Mouse (Mus musculus): Measurements from ENCODE around the gene Fdxacb1. TPM values are rescaled to one million over a fixed set of nuclear protein-coding genes. Genes with fewer than 3 reads are reported as not detected.

Fdxacb1 gene
- polyA plus RNA-seq, 1 experiment: 3.6 TPM

- Histone ChIP-seq H3K27me3 (ENCODE audit: control insufficient read depth, insufficient read depth, insufficient read length) (no peaks in the 10 kb centered on the region), H3K36me3 (ENCODE audit: control insufficient read depth, insufficient read depth) (no peaks in the 10 kb centered on the region)
- no peak for TF ChIP-seq MAX (IDR thresholded peaks at IDR 0.05; ENCODE audit: low read depth)
- TF ChIP-seq TCF3 (IDR thresholded peaks at IDR 0.05; ENCODE audit: insufficient read length, low read depth): no peak
- no peak for TF ChIP-seq TCF12 (IDR thresholded peaks at IDR 0.05; ENCODE audit: insufficient read depth, poor library complexity, severe bottlenecking)
- TF ChIP-seq MYOG (IDR thresholded peaks at IDR 0.05; ENCODE audit: control insufficient read depth in 1 of 3, insufficient read depth in 1 of 3, insufficient read length in 2 of 3, low read depth in 2 of 3): no peak
- no peak for TF ChIP-seq SRF (IDR thresholded peaks at IDR 0.05; ENCODE audit: control insufficient read depth, insufficient read length, low read depth)
- no peak for TF ChIP-seq E2F4 (IDR thresholded peaks at IDR 0.05; ENCODE audit: insufficient read depth)
- TF ChIP-seq POLR2A (IDR thresholded peaks at IDR 0.05; ENCODE audit: insufficient read length, low read depth): no peak
- no peak for TF ChIP-seq POLR2AphosphoS2 (IDR thresholded peaks at IDR 0.05; ENCODE audit: insufficient read length, low read depth)
- TF ChIP-seq REST (IDR thresholded peaks at IDR 0.05; ENCODE audit: insufficient read depth, insufficient read length): no peak
- no peak for TF ChIP-seq USF1 (IDR thresholded peaks at IDR 0.05; ENCODE audit: low read depth)
- TF ChIP-seq MYOD1 (IDR thresholded peaks at IDR 0.05; ENCODE audit: control insufficient read depth in 1 of 3, insufficient read length in 2 of 3, low read depth in 2 of 3): no peak
- TF ChIP-seq CEBPB (IDR thresholded peaks at IDR 0.05; ENCODE audit: insufficient read depth, poor library complexity, severe bottlenecking): no peak
Observed at GRCm38 (mm10) chr9:50816512-50816911, 48.5 kb downstream of the Fdxacb1 start.

GRCm38 (mm10) chr9:50818050-50818449 is 50.0 kb downstream of the Fdxacb1 start:
- Histone ChIP-seq H3K36me3 (ENCODE audit: control insufficient read depth, insufficient read depth) (no peaks in the 10 kb centered on the region), H3ac (ENCODE audit: control insufficient read depth, insufficient read length) (no peak overlapping the region), H3K4me3 (no peak overlapping the region), H3K79me2 (ENCODE audit: control insufficient read depth, insufficient read depth) (no peaks in the 10 kb centered on the region), H3K4me2 (ENCODE audit: low read depth) (no peak overlapping the region), H3K27me3 (ENCODE audit: control insufficient read depth, insufficient read depth, insufficient read length) (no peaks in the 10 kb centered on the region)
- no peak for TF ChIP-seq SRF (IDR thresholded peaks at IDR 0.05; ENCODE audit: control insufficient read depth, insufficient read length, low read depth)
- no peak for TF ChIP-seq REST (IDR thresholded peaks at IDR 0.05; ENCODE audit: insufficient read depth, insufficient read length)
- TF ChIP-seq POLR2AphosphoS2 (IDR thresholded peaks at IDR 0.05; ENCODE audit: insufficient read length, low read depth): no peak
- no peak for TF ChIP-seq POLR2A (IDR thresholded peaks at IDR 0.05; ENCODE audit: insufficient read length, low read depth)
- TF ChIP-seq E2F4 (IDR thresholded peaks at IDR 0.05; ENCODE audit: insufficient read depth): no peak
- TF ChIP-seq MAX (IDR thresholded peaks at IDR 0.05; ENCODE audit: low read depth): no peak
- TF ChIP-seq TCF12 (IDR thresholded peaks at IDR 0.05; ENCODE audit: insufficient read depth, poor library complexity, severe bottlenecking): no peak

More at GRCm38 (mm10) chr9:50816512-50816911, 48.5 kb downstream of the Fdxacb1 start:
- H3K4me2 ChIP-seq (ENCODE audit: low read depth): no peak overlapping the region
- H3ac ChIP-seq (ENCODE audit: control insufficient read depth, insufficient read length): no peak overlapping the region
- H3K4me3 ChIP-seq: no peak overlapping the region
- H3K79me2 ChIP-seq (ENCODE audit: control insufficient read depth, insufficient read depth): no peaks in the 10 kb centered on the region

GRCm38 (mm10) chr9:50819716-50820115 is 51.7 kb downstream of the Fdxacb1 start:
- Histone ChIP-seq H3K79me2 (ENCODE audit: control insufficient read depth, insufficient read depth) (no peaks in the 10 kb centered on the region), H3K4me2 (ENCODE audit: low read depth) (no peak overlapping the region), H3K36me3 (ENCODE audit: control insufficient read depth, insufficient read depth) (no peaks in the 10 kb centered on the region), H3K4me3 (no peak overlapping the region), H3K27me3 (ENCODE audit: control insufficient read depth, insufficient read depth, insufficient read length) (no peaks in the 10 kb centered on the region), H3ac (ENCODE audit: control insufficient read depth, insufficient read length) (no peak overlapping the region)
- TF ChIP-seq TCF3 (IDR thresholded peaks at IDR 0.05; ENCODE audit: insufficient read length, low read depth) (no peak), MYOD1 (IDR thresholded peaks at IDR 0.05; ENCODE audit: control insufficient read depth in 1 of 3, insufficient read length in 2 of 3, low read depth in 2 of 3) (no peak), MYOG (IDR thresholded peaks at IDR 0.05; ENCODE audit: control insufficient read depth in 1 of 3, insufficient read depth in 1 of 3, insufficient read length in 2 of 3, low read depth in 2 of 3) (no peak), CEBPB (IDR thresholded peaks at IDR 0.05; ENCODE audit: insufficient read depth, poor library complexity, severe bottlenecking) (no peak), POLR2AphosphoS2 (IDR thresholded peaks at IDR 0.05; ENCODE audit: insufficient read length, low read depth) (no peak), TCF12 (IDR thresholded peaks at IDR 0.05; ENCODE audit: insufficient read depth, poor library complexity, severe bottlenecking) (no peak), REST (IDR thresholded peaks at IDR 0.05; ENCODE audit: insufficient read depth, insufficient read length) (no peak)

GRCm38 (mm10) chr9:50821651-50822050 is 53.6 kb downstream of the Fdxacb1 start:
- H3ac ChIP-seq (ENCODE audit: control insufficient read depth, insufficient read length): no peak overlapping the region
- no peaks in the 10 kb centered on the region for H3K79me2 ChIP-seq (ENCODE audit: control insufficient read depth, insufficient read depth)
- H3K4me3 ChIP-seq: no peak overlapping the region
- H3K27me3 ChIP-seq (ENCODE audit: control insufficient read depth, insufficient read depth, insufficient read length): no peaks in the 10 kb centered on the region
- no peak overlapping the region for H3K4me2 ChIP-seq (ENCODE audit: low read depth)
- H3K36me3 ChIP-seq (ENCODE audit: control insufficient read depth, insufficient read depth): no peaks in the 10 kb centered on the region
- no peak for TF ChIP-seq MAX (IDR thresholded peaks at IDR 0.05; ENCODE audit: low read depth)
- TF ChIP-seq TCF12 (IDR thresholded peaks at IDR 0.05; ENCODE audit: insufficient read depth, poor library complexity, severe bottlenecking): no peak
- TF ChIP-seq MYOD1 (IDR thresholded peaks at IDR 0.05; ENCODE audit: control insufficient read depth in 1 of 3, insufficient read length in 2 of 3, low read depth in 2 of 3): no peak
- TF ChIP-seq POLR2A (IDR thresholded peaks at IDR 0.05; ENCODE audit: insufficient read length, low read depth): no peak
- no peak for TF ChIP-seq SRF (IDR thresholded peaks at IDR 0.05; ENCODE audit: control insufficient read depth, insufficient read length, low read depth)
- TF ChIP-seq MYOG (IDR thresholded peaks at IDR 0.05; ENCODE audit: control insufficient read depth in 1 of 3, insufficient read depth in 1 of 3, insufficient read length in 2 of 3, low read depth in 2 of 3): no peak

GRCm38 (mm10) chr9:50822216-50822615 is 54.2 kb downstream of the Fdxacb1 start:
- Histone ChIP-seq H3K4me2 (ENCODE audit: low read depth) (no peak overlapping the region), H3K4me3 (no peak overlapping the region), H3K27me3 (ENCODE audit: control insufficient read depth, insufficient read depth, insufficient read length) (no peaks in the 10 kb centered on the region), H3K79me2 (ENCODE audit: control insufficient read depth, insufficient read depth) (no peaks in the 10 kb centered on the region), H3K36me3 (ENCODE audit: control insufficient read depth, insufficient read depth) (no peaks in the 10 kb centered on the region), H3ac (ENCODE audit: control insufficient read depth, insufficient read length) (no peak overlapping the region)
- TF ChIP-seq MYOD1 (IDR thresholded peaks at IDR 0.05; ENCODE audit: control insufficient read depth in 1 of 3, insufficient read length in 2 of 3, low read depth in 2 of 3): no peak
- TF ChIP-seq TCF12 (IDR thresholded peaks at IDR 0.05; ENCODE audit: insufficient read depth, poor library complexity, severe bottlenecking): no peak
- TF ChIP-seq MYOG (IDR thresholded peaks at IDR 0.05; ENCODE audit: control insufficient read depth in 1 of 3, insufficient read depth in 1 of 3, insufficient read length in 2 of 3, low read depth in 2 of 3): no peak
- no peak for TF ChIP-seq CEBPB (IDR thresholded peaks at IDR 0.05; ENCODE audit: insufficient read depth, poor library complexity, severe bottlenecking)
- TF ChIP-seq POLR2AphosphoS2 (IDR thresholded peaks at IDR 0.05; ENCODE audit: insufficient read length, low read depth): no peak
- TF ChIP-seq REST (IDR thresholded peaks at IDR 0.05; ENCODE audit: insufficient read depth, insufficient read length): no peak
- TF ChIP-seq POLR2A (IDR thresholded peaks at IDR 0.05; ENCODE audit: insufficient read length, low read depth): no peak
- TF ChIP-seq MAX (IDR thresholded peaks at IDR 0.05; ENCODE audit: low read depth): no peak
- no peak for TF ChIP-seq TCF3 (IDR thresholded peaks at IDR 0.05; ENCODE audit: insufficient read length, low read depth)
- no peak for TF ChIP-seq USF1 (IDR thresholded peaks at IDR 0.05; ENCODE audit: low read depth)
- no peak for TF ChIP-seq SRF (IDR thresholded peaks at IDR 0.05; ENCODE audit: control insufficient read depth, insufficient read length, low read depth)
- no peak for TF ChIP-seq E2F4 (IDR thresholded peaks at IDR 0.05; ENCODE audit: insufficient read depth)

All from myocyte (in vitro differentiated cells).